Mouse (Mus musculus) T-helper 2 cell (primary cell): ENCODE measurements around the gene Vmn1r103.
"Not testable (repeated sequence)": the region's sequence is repeated elsewhere in the genome, so short reads cannot be mapped to it uniquely, and the experiment has no call there.

Experiments
- in situ Hi-C: fragments of 300-600 bp; cut with MboI, MseI; formaldehyde crosslinking; loops from one replicate; pipeline ENCODE4 v1.15.1; 2025; ENCODE audit warnings: high pct_unique_total_duplicates

Gene Vmn1r103

GRCm38 (mm10) chr7:20510434-20510833, at the start of gene Vmn1r103:
Gene Vmn1r103 (minus strand): TSS chr7:20510534.
- in situ Hi-C loops, result not testable (repeated sequence)

GRCm38 (mm10) chr7:20545657-20546056, 35.3 kb upstream of the Vmn1r103 start, which contains the start of gene Gm5726:
Gene Gm5726 (minus strand): TSS chr7:20545757.
- in situ Hi-C loops, result not testable (repeated sequence)

GRCm38 (mm10) chr7:20533537-20533936, 23.2 kb upstream of the Vmn1r103 start, which contains the start of gene Vmn1r104:
Gene Vmn1r104 (plus strand): TSS chr7:20533837.
- in situ Hi-C loops, result not testable (repeated sequence)

GRCm38 (mm10) chr7:20474825-20475224, 35.5 kb downstream of the Vmn1r103 start, which contains the start of gene Gm10670:
Gene Gm10670 (minus strand): TSS chr7:20474925.
- in situ Hi-C loops, result not testable (repeated sequence)
